Mouse (Mus musculus) yolk sac, embryonic 10.5 days (tissue): ENCODE measurements around the gene Rrad.

Experiments used
- DNase-seq: peaks from one replicate; pipeline ENCODE4 v3.0.0-alpha.2; 2017; ENCODE audit warnings: low spot score

The Rrad gene

DNA sequence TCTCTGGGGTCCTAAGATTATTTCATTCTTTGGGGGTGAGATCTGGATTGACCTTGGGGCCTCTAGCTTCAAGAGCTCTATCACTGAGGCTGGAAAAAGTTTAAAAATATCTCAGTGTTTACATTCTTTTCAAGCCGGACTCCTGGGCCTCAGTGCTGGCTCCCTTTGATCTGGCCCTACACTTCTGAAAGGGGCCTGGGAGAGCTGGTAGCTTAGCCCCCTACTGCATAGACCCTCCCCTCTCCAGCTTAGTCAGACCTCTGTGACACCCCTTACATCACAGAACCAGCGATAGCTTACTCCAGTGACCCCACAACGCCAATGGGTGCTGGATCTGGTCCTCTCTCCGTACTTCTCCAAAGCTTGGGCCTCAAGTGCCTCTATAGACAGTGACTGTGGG, 19.5 kb downstream of the Rrad start:
- DNase-seq: peak; percentile 36

DNA sequence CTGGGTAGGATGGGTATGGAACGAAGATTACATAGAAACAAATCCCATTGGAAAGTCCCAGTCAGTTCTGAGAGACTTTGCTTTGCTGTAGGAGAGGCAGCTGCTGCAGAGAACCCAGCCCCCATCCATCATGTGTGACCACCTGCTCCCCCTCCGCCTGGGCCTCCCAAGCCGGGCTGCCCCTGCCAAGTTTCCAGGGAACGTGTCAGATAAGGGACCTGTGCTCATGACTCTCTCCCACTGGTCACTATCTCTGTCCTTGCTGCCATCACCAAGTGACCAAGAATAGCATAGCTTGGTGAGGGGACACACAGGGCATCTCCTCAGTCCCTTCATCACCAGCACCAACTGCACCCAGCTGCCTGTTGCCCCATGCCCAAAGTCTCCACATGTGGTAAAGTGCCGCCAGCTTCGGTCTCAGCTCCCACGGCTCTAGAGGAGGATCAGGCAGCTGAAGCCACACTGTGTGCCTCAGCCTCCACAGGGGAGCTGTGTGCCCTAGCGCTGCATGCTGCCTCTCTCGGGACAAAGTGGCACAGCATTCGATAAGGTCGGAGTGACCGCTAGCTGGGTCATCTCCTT, 20.9 kb downstream of the Rrad start:
- DNase-seq: no peak

DNA sequence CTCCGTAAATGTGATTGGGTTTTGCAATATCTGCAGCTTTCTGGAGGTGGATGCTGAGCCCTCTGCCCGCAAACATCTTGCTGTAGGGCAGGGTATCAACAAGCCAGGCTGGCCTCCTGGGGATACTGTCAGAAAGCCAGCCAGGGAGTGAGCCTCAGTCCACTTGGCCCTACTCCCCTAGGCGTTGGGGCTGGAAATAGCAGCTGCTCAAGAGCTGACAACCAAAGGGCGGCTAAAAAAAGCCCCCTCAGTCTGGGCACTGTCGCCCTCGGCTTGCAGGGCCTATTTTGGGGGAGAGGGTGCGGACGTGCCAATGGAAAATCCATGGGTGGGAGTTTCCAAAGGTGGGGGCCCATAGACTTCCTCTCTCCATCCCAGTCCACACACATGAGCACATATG, 21.9 kb downstream of the Rrad start:
- no peak for DNase-seq

- no peak for DNase-seq
These were observed 23.2 kb downstream of the Rrad start for GRCm38 (mm10) chr8:104607944-104608343.

GRCm38 (mm10) chr8:104606329-104606728, 24.8 kb downstream of the Rrad start:
- DNase-seq: no peak

DNA sequence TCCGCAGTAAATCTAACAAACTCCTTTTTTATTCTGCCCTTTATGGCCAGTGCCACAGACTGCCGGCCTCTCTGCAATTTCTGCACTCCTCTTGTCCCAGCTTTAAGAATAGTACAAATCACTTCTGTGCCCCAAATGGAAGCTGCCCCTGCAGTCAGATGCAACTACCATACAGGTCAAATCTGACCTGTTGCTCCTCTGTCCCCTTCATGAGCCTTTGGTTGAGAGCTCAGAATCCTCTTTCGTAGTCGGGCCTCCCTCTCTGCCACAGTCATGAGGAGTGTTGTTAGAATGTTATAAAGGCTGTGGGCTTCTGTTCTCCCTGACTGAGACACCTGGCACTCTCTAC, 27.9 kb downstream of the Rrad start:
- no peak for DNase-seq

DNA sequence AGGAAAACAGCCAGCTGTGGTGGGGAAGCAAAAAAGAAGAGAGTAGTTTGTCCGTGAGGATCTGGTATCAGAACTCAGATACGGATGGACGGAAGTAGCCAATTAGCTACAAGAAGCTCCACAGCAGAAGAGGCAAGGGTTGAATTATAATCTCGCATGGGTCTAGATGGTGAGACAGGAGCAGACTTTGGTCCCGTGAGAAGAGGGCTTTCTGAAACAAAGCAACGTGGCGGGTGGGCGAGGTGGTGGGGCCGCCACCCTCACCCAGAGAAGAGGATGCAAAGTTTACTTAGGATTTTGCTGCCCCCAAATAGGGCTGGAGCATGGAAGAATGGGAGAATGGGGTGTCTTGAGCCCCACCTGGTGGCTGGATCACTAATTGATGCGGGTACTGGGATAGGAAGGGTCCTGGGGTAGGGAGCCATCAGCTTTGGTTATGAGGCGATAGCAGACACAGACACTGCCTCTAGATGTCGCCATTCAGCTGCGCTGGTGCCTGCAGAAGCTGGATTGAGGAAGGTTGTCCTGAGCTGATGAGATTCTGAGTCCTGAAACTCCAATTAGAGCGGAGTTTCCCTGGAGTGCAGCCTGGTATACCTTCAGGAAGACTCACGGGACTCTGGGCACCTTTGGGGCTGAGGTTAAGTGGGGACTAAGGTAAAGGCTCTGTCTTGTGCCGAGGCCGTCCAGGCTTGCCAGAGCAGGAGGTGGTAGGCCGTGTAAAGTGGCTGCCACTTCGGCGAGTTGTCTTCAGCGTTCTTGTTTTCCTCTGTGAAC, 28.5 kb downstream of the Rrad start:
- DNase-seq: peak; percentile 86

- DNase-seq: peak; percentile 40
These were observed 29.2 kb downstream of the Rrad start for GRCm38 (mm10) chr8:104601941-104602371.

- no peak for DNase-seq
These were observed 29.7 kb downstream of the Rrad start for GRCm38 (mm10) chr8:104601386-104601785.

DNA sequence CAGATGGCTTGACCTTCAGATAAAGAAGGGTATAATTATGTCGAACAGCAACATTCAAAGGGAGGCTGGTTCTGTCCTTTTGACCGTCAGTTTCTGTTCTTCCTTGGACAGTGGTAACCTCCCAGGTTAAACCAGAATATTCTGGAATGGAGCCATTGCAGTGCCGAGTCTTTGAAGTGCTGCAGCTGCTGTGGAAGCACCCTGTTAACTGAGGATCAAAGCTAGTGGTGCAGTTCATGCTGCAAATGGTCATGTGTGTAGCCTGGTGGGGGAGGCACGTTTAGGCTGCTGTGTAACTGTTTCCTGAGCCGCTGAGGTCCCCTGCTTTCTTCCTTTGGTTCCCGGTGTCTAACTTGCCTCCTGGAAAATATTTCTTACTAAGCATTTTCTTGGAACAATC, 32.6 kb downstream of the Rrad start:
- no peak for DNase-seq

GRCm38 (mm10) chr8:104597656-104598055, 33.5 kb downstream of the Rrad start:
- DNase-seq: no peak

DNA sequence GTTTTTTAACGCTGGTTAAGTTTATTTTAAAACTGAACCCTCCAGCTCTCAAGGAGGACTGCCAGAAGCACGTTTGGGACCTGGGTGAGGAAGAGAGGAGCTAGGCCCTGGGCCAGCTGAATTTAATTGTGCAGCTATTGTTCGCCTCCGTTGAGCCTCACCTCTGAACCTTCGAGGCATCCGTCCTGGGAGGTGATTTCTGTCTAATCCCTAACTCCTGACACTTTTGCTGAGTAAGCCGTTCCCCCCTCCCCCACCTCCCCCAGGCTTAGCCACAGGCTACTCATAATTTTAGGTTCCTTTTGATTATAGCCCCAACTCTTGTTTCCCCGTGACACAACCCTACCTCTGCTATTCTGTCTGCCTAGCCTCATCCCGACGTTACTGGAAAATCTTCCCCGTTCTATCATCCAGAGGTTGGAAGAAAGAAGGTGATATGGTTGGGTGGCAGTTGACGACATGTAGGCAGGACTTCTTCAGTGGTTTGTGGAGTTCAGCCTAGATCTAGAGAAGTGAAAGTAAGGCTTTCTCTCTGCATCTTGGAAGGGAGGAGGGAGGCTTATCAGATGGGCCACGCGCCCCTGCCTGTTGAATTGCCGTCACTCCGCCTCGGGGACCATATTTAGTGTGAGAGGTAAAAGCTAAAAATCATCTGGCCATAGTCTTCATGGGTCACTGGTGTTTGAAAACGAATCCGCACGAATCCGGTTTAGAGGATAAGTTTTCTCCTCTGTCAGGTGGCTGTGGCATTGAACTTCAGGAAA, 35.2 kb downstream of the Rrad start:
- DNase-seq: no peak

DNA sequence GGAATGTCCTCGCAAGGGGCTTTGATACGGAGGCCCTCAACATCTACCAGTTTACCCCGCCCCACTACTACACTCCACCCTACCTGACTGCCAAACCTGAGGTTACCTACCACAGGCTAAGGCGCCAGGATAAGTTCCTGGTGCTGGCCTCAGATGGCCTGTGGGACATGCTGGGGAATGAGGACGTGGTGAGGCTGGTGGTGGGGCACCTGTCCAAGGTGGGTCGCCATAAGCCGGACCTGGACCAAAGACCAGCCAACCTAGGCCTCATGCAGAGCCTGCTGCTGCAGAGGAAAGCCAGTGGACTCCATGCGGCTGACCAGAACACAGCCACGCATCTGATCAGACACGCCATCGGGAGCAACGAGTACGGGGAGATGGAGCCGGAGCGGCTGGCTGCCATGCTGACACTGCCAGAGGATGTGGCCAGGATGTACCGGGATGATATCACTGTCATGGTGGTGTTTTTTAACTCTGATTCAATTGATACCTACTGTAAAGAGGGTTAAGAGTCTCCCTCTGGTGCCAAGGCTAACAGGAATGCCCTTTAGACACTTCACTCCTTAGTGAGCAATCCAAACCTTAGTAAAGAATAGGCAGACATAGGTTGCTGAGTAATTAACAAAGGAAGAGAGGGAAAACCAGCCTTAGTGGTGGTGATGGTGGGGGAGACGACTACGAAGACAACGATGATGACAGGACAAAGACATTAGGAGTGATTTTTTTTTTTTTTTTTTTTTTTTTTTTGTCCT, 36.3 kb downstream of the Rrad start:
- no peak for DNase-seq

GRCm38 (mm10) chr8:104593536-104594325, 37.4 kb downstream of the Rrad start:
- DNase-seq: no peak

DNA sequence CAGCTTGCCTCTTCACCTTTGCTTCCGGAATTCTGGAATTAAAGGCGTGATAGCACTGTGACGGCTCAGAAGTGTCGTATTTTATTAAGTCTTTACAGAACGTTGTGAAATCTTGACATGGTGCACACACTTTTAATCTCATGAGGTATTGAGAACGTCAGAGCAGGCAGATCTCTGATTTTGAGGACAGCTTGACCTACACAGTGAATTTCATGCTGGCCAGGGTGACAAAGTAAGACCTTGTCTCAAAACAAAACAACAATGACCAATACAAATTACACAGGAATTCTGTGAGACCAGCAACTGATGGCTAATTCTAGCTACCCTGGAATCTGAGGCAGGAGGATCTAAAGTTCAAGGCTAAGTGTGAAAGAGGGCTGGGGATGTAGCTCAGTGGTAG, 38.6 kb downstream of the Rrad start:
- no peak for DNase-seq

GRCm38 (mm10) chr8:104591856-104592255, 39.3 kb downstream of the Rrad start:
- no peak for DNase-seq

GRCm38 (mm10) chr8:104591133-104591834, 39.8 kb downstream of the Rrad start, which contains the start of gene Pdp2:
Gene Pdp2 (plus strand): TSS chr8:104591451.
- DNase-seq: peak; percentile 97

DNA sequence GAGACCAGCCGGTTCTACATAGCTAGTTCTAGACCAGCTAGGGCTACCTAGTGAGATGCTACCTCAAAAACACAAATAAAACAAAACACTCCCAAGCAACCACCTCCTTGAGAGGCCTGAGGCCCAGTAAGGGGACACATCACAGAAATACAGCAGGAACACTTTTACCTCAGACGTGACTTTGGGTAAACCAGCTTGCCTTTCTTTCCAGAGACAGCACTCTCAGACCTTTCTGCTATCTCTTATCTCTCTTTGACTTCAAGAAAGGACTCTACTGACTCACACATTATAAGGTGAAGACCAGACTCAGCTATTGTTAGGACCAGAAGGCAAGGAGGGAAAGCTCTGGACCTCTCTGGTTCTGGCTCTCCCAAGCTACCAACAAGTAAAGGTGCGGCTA, 40.8 kb downstream of the Rrad start:
- DNase-seq: no peak

GRCm38 (mm10) chr8:104584522-104584921, 46.6 kb downstream of the Rrad start:
- DNase-seq: no peak
